ENCODE assay signal across 18 mouse cellular contexts in the genomic region with DNA sequence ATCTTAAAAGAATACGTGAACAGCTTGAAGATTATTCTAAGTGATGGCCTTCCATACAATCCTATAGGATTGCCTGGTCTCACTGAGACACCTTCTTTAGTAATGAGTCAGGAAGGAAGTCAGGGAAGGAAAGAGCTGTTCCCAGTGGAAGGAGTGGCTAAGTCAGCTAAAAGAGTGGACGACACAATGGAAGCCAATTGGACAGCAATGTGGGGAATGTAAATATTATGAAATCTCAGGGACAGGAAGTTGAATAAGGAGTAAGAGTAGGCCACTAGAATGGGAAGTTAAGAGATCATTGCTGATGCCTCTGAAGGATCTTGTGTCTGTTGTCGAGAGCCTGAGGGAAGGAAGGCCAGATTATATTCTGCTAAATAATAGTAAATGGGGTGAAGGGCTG.
A peak's percentile ranks its signal among the peaks of the same experiment; 100 is the strongest.
DNase-seq lines count a peak whose midpoint lies in the region; ATAC-seq and TF ChIP-seq lines count a peak whose summit lies in the region.
"Had no signal": no experiment of that assay in that cellular context is flagged by ENCODE, and none has a peak within 500 bp of the region (broad histone marks: within the 10 kb centered on the region; RNA-seq: fewer than 3 reads in every experiment).

No protein-coding gene starts in this region.

- DNase-seq in lung, adult 18-20 months, result no peak
- DNase-seq in lung, postnatal 25 days (ENCODE audit: low spot score), result peak; percentile 20
- DNase-seq in yolk sac, embryonic 10.5 days (ENCODE audit: low spot score), result peak; percentile 7
- DNase-seq in heart, postnatal 10 days, result no peak
- DNase-seq: adrenal gland, adult 2 months; cerebellum, adult 18-20 months; gastrocnemius, adult 2 months; kidney, postnatal 4 days had no signal

- H3K4me3 ChIP-seq in lung, embryonic 15.5 days, result no peak overlapping the region
- no peak overlapping the region for H3K4me3 ChIP-seq in bone marrow macrophage, adult 2 months (ENCODE audit: insufficient read depth, low read length)
- H3K4me3 ChIP-seq: gastrocnemius, adult 2 months; liver, embryonic 12.5 days; midbrain, embryonic 12.5 days had no signal

- intact Hi-C loops in heart, postnatal 10 days (cut with DNase I), result no loop called here

- TF ChIP-seq CTCF in bone marrow macrophage, adult 2 months (IDR thresholded peaks at IDR 0.05; ENCODE audit: low read depth, low read length), result no peak

- 44% methylated on average over 3 of the region's 3 CpGs for WGBS in lung, embryonic 15.5 days

- H3K9ac ChIP-seq in lung, embryonic 15.5 days, result no peak overlapping the region
- H3K9ac ChIP-seq: liver, embryonic 12.5 days; midbrain, embryonic 12.5 days had no signal

- no peaks in the 10 kb centered on the region for H3K9me3 ChIP-seq in lung, embryonic 15.5 days
- H3K9me3 ChIP-seq: liver, embryonic 12.5 days; midbrain, embryonic 12.5 days had no signal

- TF ChIP-seq POLR2A in bone marrow macrophage, adult 2 months (IDR thresholded peaks at IDR 0.05; ENCODE audit: borderline replicate concordance, low read depth, low read length), result no peak

- H3K27ac ChIP-seq in lung, embryonic 15.5 days, result no peak overlapping the region
- peak overlapping the region; percentile 55 for H3K27ac ChIP-seq in bone marrow macrophage, adult 2 months (ENCODE audit: insufficient read depth, low read depth, low read length)
- H3K27ac ChIP-seq: gastrocnemius, adult 2 months; hindbrain, postnatal 0 days; liver, embryonic 12.5 days; midbrain, embryonic 12.5 days had no signal

- peaks cover 3% of the 10 kb centered on the region; the same call in 1 of the 2 replicates for H3K4me1 ChIP-seq in lung, embryonic 15.5 days
- peaks cover 30% of the 10 kb centered on the region for H3K4me1 ChIP-seq in bone marrow macrophage, adult 2 months (ENCODE audit: control insufficient read depth, insufficient read depth, low read length)
- H3K4me1 ChIP-seq: liver, embryonic 12.5 days; midbrain, embryonic 12.5 days had no signal

- no peaks in the 10 kb centered on the region for H3K27me3 ChIP-seq in lung, embryonic 15.5 days
- H3K27me3 ChIP-seq: liver, embryonic 12.5 days; midbrain, embryonic 12.5 days; Patski had no signal

- peak; percentile 52; the same call in 1 of the 2 replicates for ATAC-seq in lung, embryonic 15.5 days (ENCODE audit: borderline replicate concordance, extremely low read depth, low FRiP score, low TSS enrichment)
- no peak for ATAC-seq in cerebellum, adult (ENCODE audit: insufficient number of reproducible peaks, low FRiP score, low TSS enrichment)
- ATAC-seq: forebrain, embryonic 14.5 days; hindbrain, postnatal 0 days; intestine, embryonic 16.5 days; liver, embryonic 12.5 days; Patski had no signal

- H3K4me2 ChIP-seq in lung, embryonic 15.5 days, result no peak overlapping the region
- H3K4me2 ChIP-seq: heart, embryonic 11.5 days; liver, embryonic 12.5 days; midbrain, embryonic 12.5 days had no signal

- no peaks in the 10 kb centered on the region for H3K36me3 ChIP-seq in lung, embryonic 15.5 days
- H3K36me3 ChIP-seq: liver, embryonic 12.5 days; midbrain, embryonic 12.5 days had no signal

Comparison
In these comparisons a context has a peak if more than half of its experiments do, and no peak if none do; other contexts are left out.
1. DNase-seq: peak in lung, postnatal 25 days (single experiment) and yolk sac, embryonic 10.5 days (single experiment); none in lung, adult 18-20 months (0 of 2) and heart, postnatal 10 days (0 of 2).